Mouse (Mus musculus) bone marrow macrophage, adult 2 months (primary cell): ENCODE results near the gene Aco1.

Source experiments
- CTCF ChIP-seq: IDR thresholded peaks from 2 replicates; pipeline ENCODE4 v1.5.1; 2012; ENCODE audit warnings: low read depth, mild to moderate bottlenecking, low read length, moderate library complexity
- POLR2A ChIP-seq: IDR thresholded peaks from 2 replicates; pipeline ENCODE4 v1.6.1; 2012; ENCODE audit warnings: mild to moderate bottlenecking, low read depth, low read length, borderline replicate concordance

GRCm38 (mm10) chr4:40244035-40244434 lies 101.2 kb downstream of the Aco1 start:
- TF ChIP-seq CTCF, result no peak
- TF ChIP-seq POLR2A, result no peak
